Mouse (Mus musculus) liver, adult (tissue): ENCODE measurements at regions not wholly inside any gene's neighbourhood (a gene's known extent, or its start where the extent isn't known, plus 50 kb on each side); places are given as distances from the start of the nearest gene placed in this dataset.

Experiments
- GATA4 ChIP-seq: IDR thresholded peaks from 2 replicates; pipeline ENCODE4 v1.6.1; 2014; ENCODE audit warnings: mild to moderate bottlenecking, low read length; ENCODE audit not compliant: insufficient replicate concordance

- no peak for TF ChIP-seq GATA4
These were observed 161.3 kb upstream of the Sstr4 start for GRCm38 (mm10) chr2:148233691-148234300.

GRCm38 (mm10) chr2:148237121-148237520, 158.0 kb upstream of the Sstr4 start:
- TF ChIP-seq GATA4: no peak

GRCm38 (mm10) chr2:148239046-148239445, 156.1 kb upstream of the Sstr4 start:
- no peak for TF ChIP-seq GATA4

- no peak for TF ChIP-seq GATA4
These were observed 152.9 kb upstream of the Sstr4 start for GRCm38 (mm10) chr2:148242242-148242641.

GRCm38 (mm10) chr2:148245575-148245974, 149.6 kb upstream of the Sstr4 start:
- no peak for TF ChIP-seq GATA4

- TF ChIP-seq GATA4: no peak
These were observed 144.2 kb upstream of the Sstr4 start for GRCm38 (mm10) chr2:148250902-148251301.

GRCm38 (mm10) chr2:148255662-148256061, 139.5 kb upstream of the Sstr4 start:
- no peak for TF ChIP-seq GATA4

GRCm38 (mm10) chr2:148264111-148264730, 130.9 kb upstream of the Sstr4 start:
- no peak for TF ChIP-seq GATA4

- no peak for TF ChIP-seq GATA4
These were observed 115.9 kb upstream of the Sstr4 start for GRCm38 (mm10) chr2:148279200-148279599.

GRCm38 (mm10) chr2:148290326-148290725, 104.8 kb upstream of the Sstr4 start:
- TF ChIP-seq GATA4: no peak

- TF ChIP-seq GATA4: no peak
These were observed 102.7 kb upstream of the Sstr4 start for GRCm38 (mm10) chr2:148292442-148292841.

GRCm38 (mm10) chr2:148292895-148293294, 102.2 kb upstream of the Sstr4 start:
- no peak for TF ChIP-seq GATA4

GRCm38 (mm10) chr2:148300879-148301278, 94.3 kb upstream of the Sstr4 start:
- TF ChIP-seq GATA4: no peak

GRCm38 (mm10) chr2:148312255-148312654, 82.9 kb upstream of the Sstr4 start:
- no peak for TF ChIP-seq GATA4

GRCm38 (mm10) chr2:148320896-148321295, 74.2 kb upstream of the Sstr4 start:
- TF ChIP-seq GATA4: no peak

GRCm38 (mm10) chr2:148325362-148325761, 69.8 kb upstream of the Sstr4 start:
- TF ChIP-seq GATA4: no peak

GRCm38 (mm10) chr2:148325854-148326387, 69.2 kb upstream of the Sstr4 start:
- TF ChIP-seq GATA4: no peak
